Mouse (Mus musculus) spleen, adult 2 months (tissue): ENCODE results near the gene Mrpl11. TPM values are rescaled to one million over a fixed set of nuclear protein-coding genes. Genes with fewer than 3 reads are reported as not detected.

ENCODE experiments used
- DNase-seq, 2 experiments: peaks; one replicate each; pipeline versions ENCODE4 v3.0.0 to v3.0.0-alpha.2; 2012 to 2021; ENCODE audit warnings: low spot score in 2 of 2, low read depth in 1 of 2
- H3K27ac ChIP-seq: fragments of 200-500 bp; 2 replicates; pipeline ENCODE4 v1.5.1; 2012; ENCODE audit warnings: low read length, inconsistent platforms; ENCODE audit not compliant: insufficient read depth
- H3K27me3 ChIP-seq: fragments of 200-500 bp; 2 replicates; pipeline ENCODE4 v1.6.1; 2012; ENCODE audit warnings: mild to moderate bottlenecking, moderate library complexity, low read length, inconsistent platforms; ENCODE audit not compliant: control insufficient read depth, insufficient read depth
- H3K36me3 ChIP-seq: fragments of 200-500 bp; 2 replicates; pipeline ENCODE4 v1.6.1; 2012; ENCODE audit warnings: mild to moderate bottlenecking, low read length, inconsistent platforms; ENCODE audit not compliant: control insufficient read depth, insufficient read depth
- H3K4me1 ChIP-seq: fragments of 200-500 bp; 2 replicates; pipeline ENCODE4 v1.6.1; 2011; ENCODE audit warnings: inconsistent platforms; ENCODE audit not compliant: control insufficient read depth, insufficient read depth, insufficient read length
- H3K4me3 ChIP-seq: fragments of 200-500 bp; 2 replicates; pipeline ENCODE4 v1.5.1; 2011; ENCODE audit warnings: mild to moderate bottlenecking, inconsistent platforms; ENCODE audit not compliant: insufficient read depth, insufficient read length; ENCODE audit errors: extremely low read depth
- CTCF ChIP-seq: fragments of 200-500 bp; IDR thresholded peaks from 2 replicates; pipeline ENCODE4 v1.5.1; 2011; ENCODE audit warnings: mild to moderate bottlenecking, inconsistent platforms; ENCODE audit not compliant: insufficient read depth, insufficient read length, insufficient replicate concordance; ENCODE audit errors: extremely low read depth
- POLR2A ChIP-seq: fragments of 200-500 bp; IDR thresholded peaks from 2 replicates; pipeline ENCODE4 v1.6.1; 2011; ENCODE audit warnings: low read depth, low read length, inconsistent platforms
- WGBS: fragments of 180-500 bp; shearing (Covaris S2); methylation state at CpG from one replicate; pipeline ENCODE4 v1.1.7; 2018; 5-methylcytosine and 5-hydroxymethylcytosine counted together
- polyA plus RNA-seq: library from polyadenylated mRNA; depleted of rRNA; stranded (reverse); fragments of >200 nt; gene quantifications from 2 replicates; pipeline ENCODE4 v1.2.3, GENCODE M21; 2012; rRNA removed

Mrpl11 gene
- polyA plus RNA-seq, 1 experiment: 14.5 TPM

DNA sequence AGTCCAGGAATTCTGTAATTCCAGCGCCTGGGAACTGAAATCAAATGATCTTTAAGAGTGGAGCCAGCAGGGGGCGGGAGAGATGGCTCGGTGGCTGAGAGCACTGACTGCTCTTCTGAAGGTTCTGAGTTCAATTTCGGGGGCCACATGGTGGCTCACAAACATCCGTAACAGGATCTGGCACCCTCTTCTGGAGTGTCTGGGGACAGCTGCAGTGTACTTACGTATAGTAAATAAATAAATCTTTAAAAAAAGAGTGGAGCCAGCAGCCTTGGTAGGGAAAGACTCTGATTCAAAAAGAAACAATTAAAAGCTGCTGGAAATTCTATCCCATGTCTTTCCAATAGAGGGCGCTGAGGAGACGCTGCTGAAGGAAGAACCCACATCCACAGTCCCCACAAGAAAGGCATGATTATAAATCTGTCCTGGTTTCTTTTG, 53.0 kb downstream of the Mrpl11 start:
- no peak overlapping the region for H3K27ac ChIP-seq
- no peaks in the 10 kb centered on the region for H3K27me3 ChIP-seq
- H3K4me3 ChIP-seq: no peak overlapping the region
- 13% methylated on average over 8 of the region's 8 CpGs for WGBS
- TF ChIP-seq CTCF (peak; percentile 36; the same call in 1 of the 2 replicates), POLR2A (no peak)
- H3K4me1 ChIP-seq: no peaks in the 10 kb centered on the region
- peak in 1 of 2 experiments; percentile 4 for DNase-seq
- no peaks in the 10 kb centered on the region for H3K36me3 ChIP-seq

DNA sequence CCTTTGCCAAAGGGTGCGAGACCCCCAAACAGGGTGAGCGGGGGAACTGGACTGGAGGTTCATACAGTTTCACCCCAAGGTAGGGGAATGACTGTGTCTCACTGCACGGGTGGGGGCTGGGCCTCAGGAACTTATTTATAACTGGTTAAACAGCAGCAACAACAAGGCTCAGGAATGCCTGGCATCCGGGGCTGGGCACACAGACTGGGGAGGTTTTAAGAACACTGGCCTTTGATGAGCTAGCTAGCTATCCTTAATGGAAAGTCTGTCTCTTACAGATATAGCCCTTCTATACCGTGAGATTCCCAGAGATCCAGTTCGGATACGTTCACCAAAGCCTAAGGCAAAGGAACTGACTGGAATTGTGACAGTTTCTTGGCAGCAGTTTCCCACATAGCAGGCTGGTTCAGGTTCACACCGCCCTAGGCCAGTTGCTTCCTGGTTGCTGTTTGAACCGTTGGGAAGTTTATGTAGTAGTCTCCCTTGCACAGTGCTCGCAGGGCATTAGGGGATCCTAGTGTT, 54.3 kb downstream of the Mrpl11 start:
- Histone ChIP-seq H3K27ac (no peak overlapping the region), H3K4me3 (no peak overlapping the region), H3K27me3 (no peaks in the 10 kb centered on the region), H3K4me1 (no peaks in the 10 kb centered on the region), H3K36me3 (no peaks in the 10 kb centered on the region)
- TF ChIP-seq CTCF: no peak
- no peak for TF ChIP-seq POLR2A
- 49% methylated on average over 10 of the region's 10 CpGs for WGBS
- no peak for DNase-seq

Other genes with a start within 250 kb of the Mrpl11 start
- gene Rbm4b, start 205.7 kb upstream of the Mrpl11 start, polyA plus RNA-seq: 7.4 and 8.3 TPM in 2 replicates
- 34.6 and 40.5 TPM in 2 replicates for gene Rbm4, start 168.2 kb upstream of the Mrpl11 start, polyA plus RNA-seq
- gene Gm21992, start 150.5 kb upstream of the Mrpl11 start, polyA plus RNA-seq: 12.0 and 15.0 TPM in 2 replicates
- 50.0 and 69.3 TPM in 2 replicates for gene Rbm14, start 150.5 kb upstream of the Mrpl11 start, polyA plus RNA-seq
- gene Ccs, start 122.8 kb upstream of the Mrpl11 start, polyA plus RNA-seq: 19.3 and 20.8 TPM in 2 replicates
- gene Ccdc87, start 122.8 kb upstream of the Mrpl11 start, polyA plus RNA-seq: 0.02 TPM in 2 replicates
- gene Ctsf, start 107.0 kb upstream of the Mrpl11 start, polyA plus RNA-seq: 31.3 and 35.0 TPM in 2 replicates
- gene Actn3, start 84.2 kb upstream of the Mrpl11 start, polyA plus RNA-seq: 0.06 and 0.32 TPM in 2 replicates
- gene Zdhhc24, start 83.5 kb upstream of the Mrpl11 start, polyA plus RNA-seq: 25.0 and 35.6 TPM in 2 replicates
- 1.3 and 2.6 TPM in 2 replicates for gene Bbs1, start 55.5 kb upstream of the Mrpl11 start, polyA plus RNA-seq
- 79.5 and 98.8 TPM in 2 replicates for gene Dpp3, start 33.9 kb upstream of the Mrpl11 start, polyA plus RNA-seq
- gene Peli3, start 19.0 kb upstream of the Mrpl11 start, polyA plus RNA-seq: 1.0 and 1.5 TPM in 2 replicates
- 0.72 and 1.1 TPM in 2 replicates for gene Npas4, start 28.2 kb downstream of the Mrpl11 start, polyA plus RNA-seq
- gene Slc29a2, start 61.7 kb downstream of the Mrpl11 start, polyA plus RNA-seq: 6.8 and 8.8 TPM in 2 replicates
- gene B4gat1, start 76.7 kb downstream of the Mrpl11 start, polyA plus RNA-seq: 9.7 and 12.0 TPM in 2 replicates
- gene AC124502.3, start 76.7 kb downstream of the Mrpl11 start, polyA plus RNA-seq: 0.36 and 0.79 TPM in 2 replicates
- gene Brms1, start 79.2 kb downstream of the Mrpl11 start, polyA plus RNA-seq: 35.8 and 44.7 TPM in 2 replicates
- gene Rin1, start 88.3 kb downstream of the Mrpl11 start, polyA plus RNA-seq: 1.9 and 2.6 TPM in 2 replicates
- gene Cd248, start 105.9 kb downstream of the Mrpl11 start, polyA plus RNA-seq: 5.5 and 6.3 TPM in 2 replicates
- 0.69 and 1.4 TPM in 2 replicates for gene Tmem151a, start 123.4 kb downstream of the Mrpl11 start, polyA plus RNA-seq
- 60.5 and 84.1 TPM in 2 replicates for gene Yif1a, start 126.4 kb downstream of the Mrpl11 start, polyA plus RNA-seq
- 0.94 and 1.4 TPM in 2 replicates for gene Cnih2, start 136.4 kb downstream of the Mrpl11 start, polyA plus RNA-seq
- 116 and 138 TPM in 2 replicates for gene Rab1b, start 144.9 kb downstream of the Mrpl11 start, polyA plus RNA-seq
- 26.8 and 27.9 TPM in 2 replicates for gene Klc2, start 156.4 kb downstream of the Mrpl11 start, polyA plus RNA-seq